Mouse (Mus musculus): ENCODE results near the gene Tmbim4. TPM values are rescaled to one million over a fixed set of nuclear protein-coding genes. Genes with fewer than 3 reads are reported as not detected.

Gene Tmbim4
- total RNA-seq (2023): 119 and 122 TPM in 2 replicates

DNA sequence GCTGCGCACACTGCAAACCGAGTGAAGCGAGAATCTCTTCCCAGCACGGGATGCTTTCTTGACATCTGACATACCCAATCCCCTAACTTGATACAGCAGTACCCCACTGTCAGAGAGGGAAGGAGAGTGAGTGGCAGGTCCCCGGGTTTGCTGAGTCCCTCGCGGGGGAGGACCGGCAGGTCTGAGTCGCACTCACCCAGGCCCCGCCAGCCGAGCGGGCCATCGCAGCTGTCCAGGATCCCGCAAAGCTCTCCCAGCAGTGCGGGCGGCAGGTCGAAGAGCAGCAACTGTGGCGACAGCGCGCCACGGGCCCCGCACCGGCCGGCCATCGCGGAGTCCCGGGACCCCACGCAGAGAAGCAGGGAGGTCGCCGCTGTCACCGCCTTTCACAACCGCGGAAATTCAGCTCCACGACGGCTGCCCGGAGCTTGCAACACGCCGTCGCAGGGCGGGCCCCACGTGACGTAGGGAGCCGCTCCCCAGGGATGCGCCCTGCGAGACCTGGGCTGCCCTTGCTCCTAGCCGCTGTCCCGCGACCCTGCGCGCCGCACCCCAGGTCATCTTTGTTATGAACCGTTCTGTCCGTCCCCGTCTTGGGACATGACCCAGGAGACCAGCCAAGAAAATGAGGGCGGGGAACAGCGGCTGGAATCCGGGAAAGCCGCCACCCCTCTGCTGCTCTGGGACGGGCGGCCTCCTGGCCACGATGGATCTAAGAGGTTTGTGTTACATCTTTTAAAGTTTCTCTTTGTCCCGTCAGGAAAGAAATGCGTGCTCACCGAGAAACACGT is at the start of gene Tmbim4:
Gene Tmbim4, plus strand, starts transcription at position 460 of the 791 bp plus-strand sequence.

DNA sequence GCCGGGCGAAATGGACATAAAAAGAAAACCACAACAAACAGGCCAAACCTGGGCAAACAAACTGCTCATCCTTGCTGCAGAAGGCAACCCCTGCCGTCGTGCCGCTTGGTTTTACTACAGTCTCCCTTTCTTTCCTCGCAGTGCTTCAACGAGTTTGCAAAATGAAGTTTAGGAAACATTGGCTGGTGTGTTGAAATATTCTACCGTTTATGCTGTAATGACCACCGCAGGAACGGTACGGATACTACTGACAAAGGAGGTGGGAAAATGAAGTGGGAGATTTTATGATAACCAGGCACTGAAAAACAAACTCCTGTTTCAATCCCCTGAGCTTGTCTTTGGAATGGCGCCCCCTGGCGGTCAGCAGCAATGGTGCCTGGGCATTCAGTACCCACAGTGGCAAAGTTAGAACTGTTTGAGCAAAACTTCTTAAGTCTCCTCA is 592 bp downstream of the Tmbim4 start, which contains the start of gene Irak3:
Gene Irak3, minus strand, starts transcription at position 170 of the 442 bp plus-strand sequence.

DNA sequence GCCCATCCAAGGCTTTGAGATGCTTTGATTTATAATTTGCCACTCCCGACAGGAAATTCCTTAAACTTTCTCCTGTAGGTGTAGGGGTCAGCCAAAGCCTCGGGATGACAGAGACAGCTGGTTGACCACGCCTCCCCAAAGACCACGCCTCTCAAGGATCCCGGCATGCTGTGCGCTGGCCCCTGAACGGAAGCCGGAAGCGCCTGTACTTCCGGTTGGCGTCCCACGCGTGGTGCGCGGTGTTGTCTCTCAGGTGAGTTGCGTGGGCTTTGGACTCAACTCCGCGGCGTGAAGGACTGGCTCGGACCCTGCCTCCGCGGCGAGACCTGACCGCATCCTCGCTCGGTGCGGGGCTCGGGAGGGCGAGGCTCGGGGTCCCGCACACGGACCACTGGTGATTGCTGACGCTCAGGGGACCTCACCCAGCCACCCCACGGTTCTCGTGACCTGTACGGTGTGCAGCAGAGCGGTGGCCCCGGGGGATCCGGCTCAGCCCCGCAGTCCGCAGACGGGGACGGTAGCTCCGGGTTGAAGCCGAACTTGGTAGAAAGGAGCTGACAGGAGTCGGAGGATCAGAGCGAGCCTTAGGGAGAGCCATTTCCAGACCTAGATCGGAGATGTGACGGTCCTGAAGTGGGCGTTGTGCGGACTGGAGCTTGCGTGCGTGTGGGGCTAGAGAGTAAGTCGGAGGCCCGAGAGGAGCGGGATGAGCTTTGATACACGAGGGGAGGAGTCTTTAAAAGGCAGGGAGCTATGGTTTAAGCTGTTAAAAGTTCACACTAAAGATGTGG is 25.7 kb downstream of the Tmbim4 start, which contains the start of gene Llph:
Gene Llph, plus strand, starts transcription at position 200 of the 791 bp plus-strand sequence.

Other genes with a start within 250 kb of the Tmbim4 start
- 22.8 and 26.0 TPM in 2 replicates for gene Helb, start 88.6 kb upstream of the Tmbim4 start, total RNA-seq (2023)
- gene Irak3, start 540 bp downstream of the Tmbim4 start, total RNA-seq (2023): 115 and 176 TPM in 2 replicates
- gene Llph, start 25.5 kb downstream of the Tmbim4 start, total RNA-seq (2023): 15.5 and 15.8 TPM in 2 replicates

Data from neutrophil, adult 65 days (primary cell).